Mouse (Mus musculus): ENCODE results near the gene Ptk6. TPM values are rescaled to one million over a fixed set of nuclear protein-coding genes. Genes with fewer than 3 reads are reported as not detected.

Ptk6 gene
- polyA plus RNA-seq, 1 experiment from 2014 or later: 0.14 TPM

DNA sequence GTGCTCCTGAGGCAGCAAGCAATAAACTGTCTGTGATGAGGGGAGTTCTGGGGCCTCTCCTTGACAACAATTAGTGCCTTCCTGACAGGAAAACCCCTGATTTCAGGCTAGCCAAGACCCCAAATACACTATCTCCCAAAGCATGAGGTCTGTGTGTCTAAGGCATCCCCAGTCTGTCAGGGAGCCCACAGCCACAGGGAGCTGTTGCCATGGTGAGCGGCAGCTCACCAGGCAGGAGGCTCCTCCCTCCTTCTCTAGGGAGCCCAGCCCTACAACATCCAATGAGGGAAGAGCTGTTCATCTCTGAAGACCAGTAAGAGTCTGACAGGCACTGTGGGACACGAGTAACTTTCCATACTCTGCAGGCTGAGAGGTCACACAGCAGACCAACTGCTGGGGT lies 42.8 kb downstream of the Ptk6 start:
- WGBS (ENCODE audit: insufficient replicate concordance): 2% methylated on average over 2 of the region's 2 CpGs
- H3K4me3 ChIP-seq (replicated peaks): no peak overlapping the region
- no peak overlapping the region for H3K27ac ChIP-seq (replicated peaks)
- H3K4me2 ChIP-seq: no peak overlapping the region
- ATAC-seq (ENCODE audit: insufficient read depth): no peak
- no peaks in the 10 kb centered on the region for H3K4me1 ChIP-seq (replicated peaks)
- H3K27me3 ChIP-seq: peaks cover 59% of the 10 kb centered on the region
- H3K9me3 ChIP-seq (replicated peaks): no peaks in the 10 kb centered on the region
- H3K36me3 ChIP-seq (replicated peaks): no peaks in the 10 kb centered on the region
- no peak overlapping the region for H3K9ac ChIP-seq

DNA sequence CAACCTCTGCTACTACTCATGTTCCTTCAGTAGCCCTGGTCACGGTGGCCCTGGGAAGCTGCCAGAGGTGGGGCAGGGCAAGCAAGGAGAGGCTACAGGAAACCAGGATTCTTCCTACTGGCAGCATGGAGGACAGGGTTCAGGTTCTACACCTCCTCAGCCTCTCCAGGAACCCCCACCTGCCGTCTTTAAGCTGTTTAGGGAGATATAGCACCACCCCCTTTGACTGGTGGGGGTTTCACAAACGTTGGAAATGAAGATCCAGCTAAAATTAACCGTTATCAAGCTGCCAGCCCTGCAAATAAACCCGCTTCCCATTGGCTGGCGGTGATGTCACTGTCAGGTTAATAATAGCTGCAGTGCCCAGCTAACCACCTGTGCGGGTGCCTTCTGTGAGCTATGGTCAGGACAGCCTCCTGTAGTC lies 43.5 kb downstream of the Ptk6 start:
- Histone ChIP-seq H3K4me2 (no peak overlapping the region), H3K4me1 (replicated peaks) (no peaks in the 10 kb centered on the region), H3K4me3 (replicated peaks) (no peak overlapping the region), H3K9ac (no peak overlapping the region), H3K27ac (replicated peaks) (no peak overlapping the region), H3K36me3 (replicated peaks) (no peaks in the 10 kb centered on the region), H3K27me3 (peaks cover 56% of the 10 kb centered on the region), H3K9me3 (replicated peaks) (no peaks in the 10 kb centered on the region)
- 40% methylated on average over 7 of the region's 7 CpGs for WGBS (ENCODE audit: insufficient replicate concordance)
- ATAC-seq (ENCODE audit: insufficient read depth): no peak

DNA sequence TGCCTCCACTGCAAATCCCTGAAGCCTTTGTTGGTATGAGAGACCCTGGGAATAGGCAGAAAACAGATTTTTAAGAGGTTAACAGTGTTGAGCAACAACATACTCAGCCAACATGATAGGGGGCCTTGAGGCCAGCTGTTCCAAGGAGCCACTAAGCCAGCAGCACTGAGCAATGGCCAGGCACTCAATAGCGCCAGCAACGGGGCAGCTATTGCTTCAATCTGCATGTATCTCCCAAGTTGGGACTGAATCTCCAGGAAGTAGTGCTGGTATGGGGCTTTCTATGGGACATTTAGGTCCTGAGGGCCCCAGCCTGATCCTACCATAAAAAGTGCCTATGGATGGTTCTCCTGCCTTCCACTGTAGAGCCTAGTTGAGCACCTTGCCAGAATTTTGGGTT lies 44.1 kb downstream of the Ptk6 start:
- Histone ChIP-seq H3K9me3 (replicated peaks) (no peaks in the 10 kb centered on the region), H3K4me1 (replicated peaks) (no peaks in the 10 kb centered on the region), H3K36me3 (replicated peaks) (no peaks in the 10 kb centered on the region), H3K4me3 (replicated peaks) (no peak overlapping the region), H3K27me3 (peaks cover 57% of the 10 kb centered on the region), H3K9ac (no peak overlapping the region), H3K4me2 (no peak overlapping the region), H3K27ac (replicated peaks) (no peak overlapping the region)
- no peak for ATAC-seq (ENCODE audit: insufficient read depth)
- 63% methylated on average over 2 of the region's 2 CpGs for WGBS (ENCODE audit: insufficient replicate concordance)

DNA sequence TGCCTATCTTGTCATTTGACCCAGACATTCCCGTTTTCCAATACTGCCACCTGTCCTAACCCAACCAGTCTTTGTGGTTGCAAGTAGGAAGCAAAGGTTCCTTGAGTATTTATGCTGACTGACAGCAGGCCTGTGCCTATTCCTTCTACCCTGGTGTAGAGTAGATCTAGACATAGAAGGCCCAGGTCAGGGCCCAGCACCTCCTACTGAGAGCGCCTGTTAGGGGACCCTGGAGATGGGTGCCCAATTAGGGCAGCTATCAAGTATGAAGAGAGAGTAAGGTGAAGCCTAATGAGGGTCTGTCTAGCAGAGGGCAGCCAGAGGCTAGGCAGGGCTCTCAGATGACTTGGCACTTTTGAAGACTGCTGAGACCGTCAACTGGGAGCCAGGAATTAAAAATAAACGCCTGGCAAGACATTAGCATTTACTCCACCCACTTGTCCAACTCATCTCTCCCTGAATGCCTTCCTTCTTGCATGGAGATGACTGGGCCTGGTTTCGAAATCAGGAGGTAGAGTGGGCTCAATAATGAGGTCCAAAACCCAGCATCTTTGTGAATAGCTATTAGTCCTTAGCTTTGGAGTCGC lies 44.8 kb downstream of the Ptk6 start:
- Histone ChIP-seq H3K4me2 (no peak overlapping the region), H3K27ac (replicated peaks) (no peak overlapping the region), H3K4me3 (replicated peaks) (no peak overlapping the region), H3K27me3 (peaks cover 64% of the 10 kb centered on the region), H3K4me1 (replicated peaks) (no peaks in the 10 kb centered on the region), H3K36me3 (replicated peaks) (no peaks in the 10 kb centered on the region), H3K9me3 (replicated peaks) (no peaks in the 10 kb centered on the region), H3K9ac (no peak overlapping the region)
- no peak for ATAC-seq (ENCODE audit: insufficient read depth)
- WGBS (ENCODE audit: insufficient replicate concordance): 40% methylated on average over 6 of the region's 6 CpGs

DNA sequence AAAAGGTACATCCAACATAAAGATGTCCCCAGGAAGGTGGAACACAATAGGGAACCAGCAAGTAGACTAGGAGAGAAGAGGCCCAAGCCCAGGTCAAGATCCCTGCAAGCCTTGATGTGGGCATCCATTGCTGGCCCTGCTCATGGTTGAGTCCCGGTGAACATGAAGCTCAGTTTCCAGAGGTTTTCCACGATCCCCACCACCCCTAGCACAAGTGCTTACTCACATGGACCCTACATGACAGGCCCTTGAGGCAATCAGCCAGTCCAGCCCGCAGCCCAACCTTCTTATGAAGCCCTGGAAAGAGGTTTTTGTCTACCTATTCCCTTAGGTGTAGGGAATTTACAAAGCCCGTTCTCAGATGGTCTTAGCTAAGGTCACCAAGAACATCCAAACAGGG lies 45.4 kb downstream of the Ptk6 start:
- H3K36me3 ChIP-seq (replicated peaks): no peaks in the 10 kb centered on the region
- 50% methylated on average over 4 of the region's 4 CpGs for WGBS (ENCODE audit: insufficient replicate concordance)
- H3K9ac ChIP-seq: no peak overlapping the region
- H3K27ac ChIP-seq (replicated peaks): no peak overlapping the region
- H3K4me1 ChIP-seq (replicated peaks): no peaks in the 10 kb centered on the region
- ATAC-seq (ENCODE audit: insufficient read depth): no peak
- H3K9me3 ChIP-seq (replicated peaks): no peaks in the 10 kb centered on the region
- H3K4me3 ChIP-seq (replicated peaks): no peak overlapping the region
- H3K27me3 ChIP-seq: peaks cover 68% of the 10 kb centered on the region
- no peak overlapping the region for H3K4me2 ChIP-seq

DNA sequence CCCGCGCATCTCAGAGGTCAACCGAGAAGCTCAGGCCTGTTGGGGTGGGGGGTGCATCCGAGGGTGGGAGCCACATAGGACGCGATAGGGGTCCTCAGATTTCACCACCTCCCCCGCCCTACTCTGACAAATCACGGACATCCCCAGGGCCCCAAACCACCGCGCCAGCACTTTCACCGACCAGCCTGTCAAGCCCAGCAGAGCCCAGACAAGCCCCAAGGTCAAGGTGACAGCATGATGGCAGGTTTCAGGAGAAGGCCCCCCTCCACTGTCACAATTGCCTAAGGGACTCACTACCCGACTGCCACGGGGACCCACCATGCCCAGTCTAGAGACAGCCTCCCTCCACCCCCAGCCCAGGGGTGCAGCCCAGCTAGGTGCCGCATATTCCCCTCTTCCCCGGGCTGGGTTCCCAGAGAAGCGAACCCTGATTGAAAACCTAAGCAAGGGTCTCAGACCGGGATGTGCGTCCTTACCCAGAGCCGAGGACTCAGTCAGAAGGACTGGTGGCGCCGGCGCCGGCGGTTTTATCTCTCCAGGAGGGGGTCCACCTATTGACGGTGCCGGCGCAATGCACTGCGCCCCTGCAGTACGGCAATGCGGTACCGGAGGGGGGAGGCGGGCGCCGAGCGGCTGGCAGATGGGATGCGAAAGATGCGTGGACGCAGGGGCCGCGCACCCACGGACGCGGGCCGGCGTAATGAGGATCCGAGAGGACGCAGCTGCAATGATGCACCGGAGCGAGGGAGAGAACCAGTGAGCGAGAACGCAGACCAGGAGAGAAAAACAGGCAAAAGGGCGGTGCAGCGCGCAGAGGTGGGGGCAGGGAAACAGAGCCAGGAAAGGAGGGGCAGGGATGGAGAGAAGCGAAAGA lies 46.1 kb downstream of the Ptk6 start, which contains the start of gene Eef1a2:
Eef1a2 (minus strand) TSS at position 767 of the 874 bp plus-strand sequence.
- Histone ChIP-seq H3K4me3 (replicated peaks) (no peak within 1 kb of the TSS), H3K9me3 (replicated peaks) (no peaks in the 10 kb centered on the region), H3K36me3 (replicated peaks) (no peaks in the 10 kb centered on the region), H3K4me1 (replicated peaks) (no peaks in the 10 kb centered on the region), H3K27me3 (peaks cover 74% of the 10 kb centered on the region), H3K4me2 (no peak within 1 kb of the TSS), H3K9ac (no peak within 1 kb of the TSS), H3K27ac (replicated peaks) (no peak within 1 kb of the TSS)
- 5% methylated on average over 55 of the region's 55 CpGs for WGBS (ENCODE audit: insufficient replicate concordance)
- no peak for ATAC-seq (ENCODE audit: insufficient read depth)

DNA sequence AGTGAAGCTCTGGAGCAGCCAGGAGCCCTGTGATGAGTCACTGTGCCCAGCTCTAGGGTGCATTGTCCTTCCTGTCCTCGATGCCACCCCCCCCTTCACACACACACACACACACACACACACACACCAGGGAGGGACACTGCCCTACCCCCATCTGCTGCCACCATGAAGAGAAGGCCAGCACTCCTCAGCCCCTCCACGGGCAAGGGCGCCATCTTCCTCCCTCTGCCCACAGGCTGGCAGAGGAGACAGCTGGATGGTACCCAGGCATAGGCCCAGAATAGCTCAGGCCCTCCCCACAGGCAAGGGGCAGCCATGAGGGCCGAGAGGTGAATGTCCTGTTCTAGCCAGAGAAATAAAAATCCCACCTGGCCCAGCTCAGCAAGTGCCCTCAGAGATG lies 46.8 kb downstream of the Ptk6 start:
- ATAC-seq (ENCODE audit: insufficient read depth): no peak
- WGBS (ENCODE audit: insufficient replicate concordance): 50% methylated on average over 4 of the region's 4 CpGs

DNA sequence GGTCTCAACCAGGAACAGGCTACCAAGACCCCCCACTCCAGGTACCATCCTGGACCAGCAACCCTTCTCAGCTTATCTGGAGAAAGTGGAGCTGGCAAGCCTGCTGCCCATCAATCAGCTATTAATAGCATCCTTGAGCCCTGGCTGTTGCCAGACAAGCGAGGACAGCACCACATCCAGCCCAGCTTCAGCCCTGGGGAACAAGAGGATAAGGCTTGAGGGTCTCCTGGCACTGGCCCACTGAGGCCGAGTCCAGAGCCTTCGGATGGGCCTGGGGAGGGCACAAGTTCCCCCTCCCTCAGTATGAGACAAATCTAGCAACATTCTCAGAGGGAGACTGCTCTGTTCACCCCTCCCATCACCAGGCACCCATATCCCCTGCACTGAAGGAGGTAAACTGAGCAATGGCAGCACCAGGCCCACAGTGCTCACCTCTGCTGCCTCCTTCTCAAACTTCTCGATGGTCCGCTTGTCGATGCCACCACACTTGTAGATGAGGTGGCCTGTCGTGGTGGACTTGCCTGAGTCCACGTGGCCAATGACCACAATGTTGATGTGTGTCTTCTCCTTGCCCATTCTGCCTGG lies 47.7 kb downstream of the Ptk6 start:
- no peak overlapping the region for H3K4me3 ChIP-seq (replicated peaks)
- H3K27ac ChIP-seq (replicated peaks): no peak overlapping the region
- no peak for ATAC-seq (ENCODE audit: insufficient read depth)
- H3K9ac ChIP-seq: no peak overlapping the region
- H3K4me1 ChIP-seq (replicated peaks): no peaks in the 10 kb centered on the region
- 59% methylated on average over 8 of the region's 8 CpGs for WGBS (ENCODE audit: insufficient replicate concordance)
- H3K4me2 ChIP-seq: no peak overlapping the region
- no peaks in the 10 kb centered on the region for H3K9me3 ChIP-seq (replicated peaks)
- H3K36me3 ChIP-seq (replicated peaks): no peaks in the 10 kb centered on the region
- H3K27me3 ChIP-seq: peaks cover 89% of the 10 kb centered on the region

More for the DNA sequence above, 46.8 kb downstream of the Ptk6 start:
- no peak overlapping the region for H3K4me3 ChIP-seq (replicated peaks)
- H3K9ac ChIP-seq: no peak overlapping the region
- no peaks in the 10 kb centered on the region for H3K4me1 ChIP-seq (replicated peaks)
- H3K36me3 ChIP-seq (replicated peaks): no peaks in the 10 kb centered on the region
- no peaks in the 10 kb centered on the region for H3K9me3 ChIP-seq (replicated peaks)
- H3K27ac ChIP-seq (replicated peaks): no peak overlapping the region
- peaks cover 80% of the 10 kb centered on the region for H3K27me3 ChIP-seq
- no peak overlapping the region for H3K4me2 ChIP-seq

DNA sequence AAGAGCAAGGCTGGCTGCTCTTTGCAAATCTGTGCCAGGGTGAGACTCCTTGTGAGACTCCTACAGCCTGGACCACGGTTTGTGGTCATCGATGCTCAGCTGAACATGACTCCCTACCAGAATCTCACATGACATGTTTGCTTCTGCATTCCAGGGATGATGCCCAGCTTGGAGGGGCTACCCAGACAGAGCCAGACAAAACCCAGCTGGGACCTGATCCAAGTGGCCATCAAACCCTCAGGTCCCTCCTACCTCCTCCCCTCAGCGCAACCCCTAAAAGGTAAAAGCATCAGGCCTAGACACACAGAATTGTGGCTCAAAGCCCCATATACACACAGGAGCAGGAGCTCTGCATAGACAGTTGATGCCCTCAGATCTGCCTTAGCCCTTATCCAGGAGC lies 48.2 kb downstream of the Ptk6 start:
- H3K9ac ChIP-seq: no peak overlapping the region
- no peaks in the 10 kb centered on the region for H3K9me3 ChIP-seq (replicated peaks)
- no peak overlapping the region for H3K27ac ChIP-seq (replicated peaks)
- no peak for ATAC-seq (ENCODE audit: insufficient read depth)
- H3K27me3 ChIP-seq: peaks cover 89% of the 10 kb centered on the region
- H3K36me3 ChIP-seq (replicated peaks): no peaks in the 10 kb centered on the region
- H3K4me1 ChIP-seq (replicated peaks): no peaks in the 10 kb centered on the region
- H3K4me2 ChIP-seq: no peak overlapping the region
- no peak overlapping the region for H3K4me3 ChIP-seq (replicated peaks)
- WGBS (ENCODE audit: insufficient replicate concordance): 72% methylated on average over 3 of the region's 3 CpGs

DNA sequence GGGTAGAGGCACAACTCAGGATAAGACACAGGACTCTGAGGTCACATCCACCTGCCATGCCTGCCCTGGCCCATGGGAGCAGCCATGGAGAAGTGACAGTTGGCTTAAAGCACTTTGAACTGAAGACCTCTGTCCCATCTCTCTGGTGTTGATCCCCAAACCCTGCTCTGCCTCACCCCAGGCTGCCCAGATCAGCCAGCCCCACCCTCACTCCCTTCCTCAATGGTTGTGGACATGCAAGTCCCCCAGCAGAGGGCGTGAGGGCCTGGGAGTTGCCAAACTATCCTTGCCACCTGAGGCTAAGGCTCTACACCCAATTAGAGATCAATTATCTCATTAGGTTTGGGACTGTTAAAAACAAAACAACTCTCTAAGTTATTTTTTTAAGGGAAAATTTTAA lies 48.8 kb downstream of the Ptk6 start:
- no peak overlapping the region for H3K4me3 ChIP-seq (replicated peaks)
- no peaks in the 10 kb centered on the region for H3K4me1 ChIP-seq (replicated peaks)
- no peak overlapping the region for H3K27ac ChIP-seq (replicated peaks)
- H3K36me3 ChIP-seq (replicated peaks): no peaks in the 10 kb centered on the region
- H3K9me3 ChIP-seq (replicated peaks): no peaks in the 10 kb centered on the region
- H3K9ac ChIP-seq: no peak overlapping the region
- ATAC-seq (ENCODE audit: insufficient read depth): no peak
- 0% methylated on average over 1 of the region's 1 CpGs for WGBS (ENCODE audit: insufficient replicate concordance)
- H3K4me2 ChIP-seq: no peak overlapping the region
- H3K27me3 ChIP-seq: peaks cover 89% of the 10 kb centered on the region

DNA sequence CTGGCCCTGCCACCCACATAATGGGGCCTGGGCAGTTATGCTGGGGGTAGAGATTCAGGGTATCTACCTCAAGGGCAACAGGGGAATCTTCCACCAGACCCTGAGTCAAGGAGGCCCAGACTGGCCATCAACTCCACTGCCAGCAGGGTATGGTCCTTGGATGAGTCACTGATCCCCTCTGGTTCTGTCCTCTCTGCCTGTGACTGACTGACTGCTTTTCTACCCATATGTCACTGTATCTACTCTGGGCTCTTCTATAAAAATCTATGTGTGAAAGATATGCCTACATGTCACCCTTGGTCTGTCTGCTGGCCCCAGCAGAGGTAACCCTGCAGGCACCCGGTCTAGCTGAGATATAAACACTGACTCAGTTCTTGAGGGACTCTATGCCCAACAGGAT lies 49.5 kb downstream of the Ptk6 start:
- Histone ChIP-seq H3K4me3 (replicated peaks) (no peak overlapping the region), H3K27me3 (peaks cover 89% of the 10 kb centered on the region), H3K4me1 (replicated peaks) (no peaks in the 10 kb centered on the region), H3K27ac (replicated peaks) (no peak overlapping the region), H3K9ac (no peak overlapping the region), H3K36me3 (replicated peaks) (no peaks in the 10 kb centered on the region), H3K4me2 (no peak overlapping the region), H3K9me3 (replicated peaks) (no peaks in the 10 kb centered on the region)
- WGBS (ENCODE audit: insufficient replicate concordance): 59% methylated on average over 1 of the region's 1 CpGs
- ATAC-seq (ENCODE audit: insufficient read depth): no peak

All from liver, embryonic 15.5 days (tissue).